Mouse (Mus musculus) thymus, postnatal 25 days (tissue): ENCODE measurements around the gene Pla2r1.

Source experiments
- DNase-seq: peaks from one replicate; pipeline ENCODE4 v3.0.0; 2022

Gene Pla2r1

GRCm38 (mm10) chr2:60552902-60553682, at the start of gene Pla2r1:
Gene Pla2r1, minus strand, starts transcription at chr2:60553308.
- DNase-seq: peak; percentile 22

- DNase-seq: no peak
Observed at GRCm38 (mm10) chr2:60601326-60601725, 48.2 kb upstream of the Pla2r1 start.

- DNase-seq: no peak
Observed at GRCm38 (mm10) chr2:60600863-60601262, 47.8 kb upstream of the Pla2r1 start.

GRCm38 (mm10) chr2:60583416-60583815, 30.3 kb upstream of the Pla2r1 start:
- DNase-seq: no peak

DNA sequence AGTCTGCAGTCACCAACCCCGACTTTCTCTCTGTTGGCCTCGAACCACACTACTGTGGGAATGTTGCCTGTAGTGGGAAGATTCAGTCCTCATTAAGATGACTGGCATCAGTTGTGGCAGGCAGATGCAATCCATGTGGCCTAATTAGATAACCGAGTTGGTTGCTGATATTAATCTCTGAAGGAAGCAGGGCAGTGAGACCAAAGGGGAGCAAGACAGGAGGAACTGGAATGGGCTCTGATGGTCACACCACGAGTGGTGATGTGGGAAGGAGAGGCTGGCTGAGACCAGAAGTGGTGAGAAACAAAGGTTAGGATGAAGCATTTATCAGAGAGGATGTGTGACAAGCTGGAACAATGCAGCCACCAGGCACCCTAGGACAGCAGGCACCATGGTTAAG, 1.5 kb upstream of the Pla2r1 start:
- no peak for DNase-seq

GRCm38 (mm10) chr2:60552177-60552901, 769 bp downstream of the Pla2r1 start:
- DNase-seq: no peak

GRCm38 (mm10) chr2:60551673-60552072, 1.4 kb downstream of the Pla2r1 start:
- no peak for DNase-seq

DNA sequence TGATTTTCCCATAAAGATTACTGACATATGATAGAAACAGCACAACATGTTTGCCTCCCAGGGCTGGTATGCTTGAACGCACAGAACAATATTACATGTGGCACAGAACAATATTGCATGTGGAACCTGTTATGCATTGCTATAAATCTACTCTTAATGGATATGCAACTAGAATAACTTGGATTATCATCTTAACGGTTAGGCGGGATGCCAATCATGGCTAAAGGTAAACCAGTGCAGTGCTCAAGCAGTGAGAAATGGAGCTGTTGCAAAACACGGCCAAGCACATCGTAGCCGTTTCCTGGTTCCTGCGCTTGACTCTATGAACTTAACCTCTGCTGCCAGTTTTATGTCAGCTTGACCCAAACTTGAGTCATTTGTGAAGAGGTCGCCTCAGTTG, 2.6 kb downstream of the Pla2r1 start:
- DNase-seq: no peak

DNA sequence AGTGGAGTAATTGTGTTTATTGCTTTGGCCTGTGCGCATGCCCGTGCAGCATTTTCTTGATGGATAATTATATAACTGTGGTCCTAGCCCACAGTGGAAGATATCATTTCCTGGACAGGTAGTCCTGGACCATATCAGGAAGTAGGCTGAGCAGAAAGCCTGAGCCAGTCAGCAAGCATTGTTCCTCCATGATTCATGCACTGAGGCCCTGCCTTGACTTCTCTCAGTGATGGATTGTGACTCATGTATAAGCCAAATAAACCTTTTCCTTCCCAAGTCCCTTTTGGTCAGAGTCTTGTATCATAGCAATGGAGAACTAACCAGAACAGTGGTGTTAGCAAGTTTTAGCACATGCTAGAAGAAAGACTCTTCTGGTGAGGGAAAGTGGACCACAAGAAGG, 3.3 kb downstream of the Pla2r1 start:
- DNase-seq: no peak

DNA sequence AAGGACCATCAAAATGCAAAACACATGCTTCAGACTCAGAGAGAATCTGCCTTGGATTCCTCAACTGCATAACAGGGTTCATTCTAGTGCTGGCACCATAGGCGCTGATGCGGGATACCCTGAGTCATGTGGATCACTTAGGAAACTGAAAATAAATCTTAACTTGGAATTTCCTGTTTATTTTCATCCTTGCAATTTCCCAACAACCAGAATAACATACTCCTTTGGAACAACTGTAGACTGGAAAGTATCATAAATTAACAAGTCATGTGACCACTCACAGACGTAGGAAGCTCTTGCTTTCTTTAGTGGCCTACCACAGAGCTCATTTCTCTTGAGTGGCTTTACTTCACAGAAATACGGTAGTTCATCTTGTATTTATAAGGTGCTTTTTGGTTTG, 7.0 kb downstream of the Pla2r1 start:
- no peak for DNase-seq

- no peak for DNase-seq
Observed at GRCm38 (mm10) chr2:60544006-60544405, 9.1 kb downstream of the Pla2r1 start.

DNA sequence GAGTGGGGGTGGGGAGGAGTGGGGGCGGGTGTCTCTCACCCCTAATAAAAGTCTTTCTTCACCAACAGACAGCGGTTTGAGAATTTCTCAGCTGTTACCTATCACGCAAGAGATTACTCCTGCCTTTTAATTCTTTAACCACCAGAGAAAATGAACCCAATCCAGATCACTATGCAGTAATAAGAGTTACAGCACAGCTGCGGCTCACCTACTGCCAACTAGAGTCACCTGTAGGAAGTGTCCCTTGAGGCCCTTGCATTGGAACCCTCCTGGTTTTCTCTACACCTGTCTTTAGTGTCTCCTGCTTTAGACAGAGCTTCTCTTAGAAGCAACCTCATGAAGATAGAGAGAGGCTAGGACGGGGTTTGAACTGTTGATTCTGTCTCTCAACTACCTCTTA, 11.4 kb downstream of the Pla2r1 start:
- DNase-seq: no peak

DNA sequence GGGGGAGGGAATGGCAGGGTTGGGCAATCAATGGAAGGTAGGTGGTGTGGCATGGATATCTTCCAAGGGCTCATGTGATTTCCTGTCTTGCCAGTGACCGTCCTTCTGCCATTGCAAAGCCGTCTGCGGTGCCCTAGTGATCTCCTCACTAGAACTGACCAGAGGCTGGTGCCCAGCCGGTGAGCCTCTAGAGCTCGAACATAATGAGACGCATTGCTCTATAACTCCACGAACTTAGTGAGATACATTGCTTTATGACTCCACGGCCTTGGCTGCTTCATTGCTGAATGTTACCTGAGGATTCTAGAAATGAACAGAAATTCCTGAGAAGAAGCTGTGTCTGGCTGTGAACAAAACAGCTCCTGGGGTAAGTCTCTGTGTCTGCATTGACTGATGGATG, 12.8 kb downstream of the Pla2r1 start:
- DNase-seq: no peak

DNA sequence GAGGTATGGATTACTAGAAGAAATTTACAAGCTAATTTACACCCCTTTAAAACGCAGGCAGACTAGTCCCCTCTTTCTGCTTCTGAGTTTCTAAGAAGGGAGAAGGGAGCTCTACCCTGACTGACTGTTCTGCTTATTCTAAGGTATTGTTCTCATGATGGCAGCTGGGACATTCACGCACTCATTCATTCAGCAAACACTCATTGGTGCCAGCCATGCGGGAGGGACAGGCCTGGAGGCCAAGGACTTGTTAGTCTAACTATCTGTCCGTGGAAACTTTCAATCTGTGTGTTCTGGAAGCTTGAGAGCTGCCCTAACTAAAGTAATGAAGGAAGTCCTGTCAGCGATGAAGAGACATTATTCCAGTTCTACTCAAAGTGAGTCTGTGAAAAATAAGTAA, 14.4 kb downstream of the Pla2r1 start:
- DNase-seq: no peak

DNA sequence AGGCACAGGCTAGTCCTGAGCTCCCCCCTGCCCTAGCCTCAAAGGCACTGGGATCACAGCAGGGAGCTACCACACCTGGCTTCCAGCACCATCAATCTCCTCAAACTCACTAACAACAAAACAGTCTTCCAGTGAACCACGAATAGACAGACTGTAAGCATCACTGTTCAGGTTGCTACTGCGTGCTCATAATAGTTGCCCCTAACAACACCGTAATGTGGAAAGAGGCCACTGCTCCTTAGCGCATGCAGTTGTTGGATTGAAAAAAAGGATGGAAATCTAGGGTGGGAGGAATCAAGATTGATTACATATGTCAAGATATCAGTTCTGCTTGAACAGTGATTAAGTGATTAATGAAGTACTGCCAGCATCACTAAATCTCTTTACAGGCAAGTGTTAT, 14.8 kb downstream of the Pla2r1 start:
- no peak for DNase-seq

- no peak for DNase-seq
Observed at GRCm38 (mm10) chr2:60534755-60535154, 18.4 kb downstream of the Pla2r1 start.

GRCm38 (mm10) chr2:60533026-60533425, 20.1 kb downstream of the Pla2r1 start:
- no peak for DNase-seq

DNA sequence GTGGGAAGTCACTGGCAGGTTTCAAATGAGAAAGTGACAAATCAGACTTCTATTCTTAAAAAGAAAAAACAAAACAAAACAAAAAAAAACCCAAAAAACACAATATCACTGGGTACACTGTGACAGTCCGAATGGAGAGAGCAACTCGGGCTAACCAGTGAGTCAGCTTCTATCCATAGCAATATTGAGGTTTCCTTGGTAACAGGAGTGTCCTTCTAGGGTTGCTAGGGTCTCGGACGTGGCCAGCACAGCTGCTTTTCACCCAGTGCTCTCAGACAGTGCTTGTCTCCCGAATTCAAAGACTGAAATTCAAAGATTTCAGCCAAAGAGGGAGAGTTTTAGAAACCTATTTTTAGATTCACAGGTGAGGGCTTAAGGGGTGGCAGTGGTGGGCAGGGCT, 20.6 kb downstream of the Pla2r1 start:
- no peak for DNase-seq

DNA sequence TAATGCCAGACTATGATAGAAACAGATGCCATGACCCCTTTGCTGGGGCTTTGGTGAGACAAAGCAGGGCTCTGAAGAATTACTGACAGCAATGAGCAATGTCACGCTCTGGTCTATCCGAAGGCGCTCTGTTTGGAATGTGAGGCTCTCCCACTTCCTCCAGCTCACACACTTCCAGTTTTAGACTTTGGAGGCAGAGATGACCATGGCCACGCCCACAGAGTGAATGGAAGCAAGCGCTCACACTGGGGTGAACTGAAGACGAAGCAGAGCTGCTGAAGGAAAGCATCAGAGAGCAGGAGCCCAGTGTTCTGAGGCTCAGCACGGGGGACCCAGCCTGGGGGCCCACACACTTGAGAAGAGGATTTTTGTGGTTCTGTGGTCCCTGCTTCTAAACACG, 37.3 kb downstream of the Pla2r1 start:
- no peak for DNase-seq

DNA sequence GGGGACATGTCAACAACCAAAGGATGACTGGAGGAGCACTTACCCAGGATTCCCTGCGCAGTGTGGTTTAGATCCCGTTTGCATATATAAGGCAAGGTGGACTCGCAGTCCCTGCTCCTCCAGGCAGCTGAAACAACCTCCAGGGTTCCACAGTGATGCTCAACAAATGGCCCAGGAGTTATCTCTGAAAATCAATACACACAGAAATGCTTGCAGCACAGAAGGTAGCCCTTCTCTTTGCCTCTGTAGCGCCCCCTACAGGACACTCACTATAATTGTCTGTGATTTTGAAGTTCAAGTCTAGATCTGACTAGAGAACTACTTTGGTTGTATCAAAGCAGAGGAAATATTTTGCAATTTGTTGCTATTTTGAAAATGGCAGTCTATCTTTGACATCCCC, 38.2 kb downstream of the Pla2r1 start:
- peak; percentile 8 for DNase-seq

GRCm38 (mm10) chr2:60510718-60511117, 42.4 kb downstream of the Pla2r1 start:
- no peak for DNase-seq

GRCm38 (mm10) chr2:60505145-60505544, 48.0 kb downstream of the Pla2r1 start:
- DNase-seq: no peak

GRCm38 (mm10) chr2:60504718-60505117, 48.4 kb downstream of the Pla2r1 start:
- no peak for DNase-seq

- DNase-seq: no peak
Observed at GRCm38 (mm10) chr2:60503991-60504390, 49.1 kb downstream of the Pla2r1 start.
